Mouse (Mus musculus) forebrain, embryonic 13.5 days (tissue): ENCODE results near the gene Gm10220. TPM values are rescaled to one million over a fixed set of nuclear protein-coding genes. Genes with fewer than 3 reads are reported as not detected.

Experiments used
- polyA plus RNA-seq: library from polyadenylated mRNA; unstranded; fragments of >200 nt; fragmentation: Nextera tagmentation; extraction: Ambion mirVana; gene quantifications from 2 replicates; pipeline ENCODE4 v1.2.1, GENCODE M21; 2015

Gm10220 gene
- polyA plus RNA-seq, 1 experiment from 2014 or later, result not detected

Other genes with a start within 250 kb of the Gm10220 start
- not detected in 2 replicates for gene Gm21663, start 179.0 kb downstream of the Gm10220 start, polyA plus RNA-seq
- not detected in 2 replicates for gene Gm21671, start 167.0 kb downstream of the Gm10220 start, polyA plus RNA-seq
- 0.05 TPM in 1 of 2 replicates, not detected in the other for gene Gm21680, start 148.8 kb downstream of the Gm10220 start, polyA plus RNA-seq
- not detected in 2 replicates for gene Gm21698, start 132.8 kb downstream of the Gm10220 start, polyA plus RNA-seq
- not detected in 2 replicates for gene Gm1979, start 116.6 kb downstream of the Gm10220 start, polyA plus RNA-seq
- not detected in 2 replicates for gene Gm5862, start 98.5 kb downstream of the Gm10220 start, polyA plus RNA-seq
- not detected in 2 replicates for gene Speer4a, start 81.9 kb downstream of the Gm10220 start, polyA plus RNA-seq
- not detected in 2 replicates for gene Gm7347, start 62.8 kb downstream of the Gm10220 start, polyA plus RNA-seq
- not detected in 2 replicates for gene Gm10471, start 32.1 kb downstream of the Gm10220 start, polyA plus RNA-seq
- not detected in 2 replicates for gene 5031410I06Rik, start 16.1 kb downstream of the Gm10220 start, polyA plus RNA-seq
- gene Gm7361, start 136.3 kb upstream of the Gm10220 start, polyA plus RNA-seq, result not detected in 2 replicates